Mouse (Mus musculus) layer of hippocampus, adult 18-20 months (tissue): ENCODE results near the gene Zbtb41. TPM values are rescaled to one million over a fixed set of nuclear protein-coding genes. Genes with fewer than 3 reads are reported as not detected.
"Not testable (repeated sequence)": the region's sequence is repeated elsewhere in the genome, so short reads cannot be mapped to it uniquely, and the experiment has no call there.

Source experiments
- DNase-seq, 2 experiments: peaks; one replicate each; pipeline ENCODE4 v3.0.0; 2022; ENCODE audit warnings: low spot score in 2 of 2
- long read RNA-seq: library from polyadenylated mRNA; stranded (forward); transcript quantifications from one replicate; pipeline ENCODE4 v2.0.0, GENCODE M21; 2021
- total RNA-seq, 2 experiments: library from RNA; stranded (reverse); gene quantifications; 2 replicates each; pipeline ENCODE4 v1.2.3; 2021

Gene Zbtb41
- total RNA-seq, result 10 to 100 TPM; 28.3 to 32.5 TPM
- long read RNA-seq, full-length matches to known transcripts, result 3 of 12 reads
- long read RNA-seq, partial matches to known transcripts, result 2 of 12 reads
- long read RNA-seq, other reads (novel, unspliced or antisense), result 7 of 12 reads

DNA sequence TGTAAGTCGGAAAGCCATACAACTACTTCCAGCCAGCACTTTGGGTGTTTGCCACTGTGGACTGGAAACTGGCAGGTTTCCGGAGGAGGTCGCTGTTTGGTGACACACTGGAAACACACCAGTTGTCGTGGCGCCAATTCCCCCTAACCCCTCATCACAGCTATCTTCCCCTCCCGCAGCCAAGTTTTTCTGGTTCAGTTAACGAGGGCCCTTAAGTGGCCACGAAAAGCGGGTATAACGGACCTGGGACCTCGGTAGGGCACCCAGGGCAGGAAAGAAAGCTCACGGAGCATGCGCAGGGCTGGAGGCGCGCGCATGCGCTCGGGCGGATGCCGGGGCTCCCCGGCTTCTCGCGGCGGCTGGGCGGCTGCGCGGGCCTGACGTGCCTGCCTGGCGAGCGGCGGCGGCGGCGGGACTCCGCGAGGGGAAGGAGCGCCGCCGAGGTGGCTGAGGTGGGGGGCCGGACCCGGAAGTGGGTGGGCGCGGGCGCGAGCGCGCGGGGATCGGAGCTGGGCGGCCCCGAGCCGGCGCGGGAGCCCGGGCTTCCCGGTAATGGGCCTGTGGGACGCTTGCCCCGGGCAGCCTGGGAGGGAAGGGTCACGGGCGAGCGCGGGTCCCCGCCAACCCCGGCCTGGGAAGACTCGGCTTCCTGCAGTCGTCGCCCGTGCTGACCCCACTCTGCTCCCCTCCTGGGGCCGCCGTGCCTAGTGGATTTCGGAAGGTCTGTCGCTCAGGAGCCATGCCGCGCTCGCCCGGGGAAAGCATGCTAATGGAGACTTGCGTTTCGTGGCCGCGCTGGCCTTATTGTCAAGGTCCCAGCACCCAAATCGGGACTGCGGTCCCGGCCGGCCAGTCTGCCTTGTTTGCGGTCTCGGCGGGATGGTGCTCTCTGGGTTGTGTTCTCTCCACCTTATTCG, at the start of gene Zbtb41:
Gene Zbtb41, plus strand, starts transcription at position 414 of the 917 bp plus-strand sequence.
- peak; percentile 83 to 92 for DNase-seq

DNA sequence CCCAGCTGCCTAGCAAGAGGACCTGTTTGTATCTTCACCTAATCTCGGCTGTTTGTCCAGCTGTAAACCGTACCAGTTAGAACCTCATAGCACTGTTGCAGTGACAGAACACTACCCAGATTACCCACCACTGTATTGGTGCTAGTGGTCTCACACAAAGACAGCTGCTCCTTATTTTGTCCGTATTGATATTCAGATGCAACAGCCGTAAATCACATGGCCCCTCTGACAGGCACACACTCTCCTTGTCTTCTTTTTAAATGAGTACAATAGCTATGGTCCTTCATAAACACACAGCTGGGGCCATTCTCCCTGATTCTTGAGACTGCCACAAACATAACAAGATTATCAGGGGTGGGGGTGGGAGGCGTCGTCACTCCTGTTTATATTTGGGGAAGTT, 46.2 kb upstream of the Zbtb41 start:
- no peak for DNase-seq

DNA sequence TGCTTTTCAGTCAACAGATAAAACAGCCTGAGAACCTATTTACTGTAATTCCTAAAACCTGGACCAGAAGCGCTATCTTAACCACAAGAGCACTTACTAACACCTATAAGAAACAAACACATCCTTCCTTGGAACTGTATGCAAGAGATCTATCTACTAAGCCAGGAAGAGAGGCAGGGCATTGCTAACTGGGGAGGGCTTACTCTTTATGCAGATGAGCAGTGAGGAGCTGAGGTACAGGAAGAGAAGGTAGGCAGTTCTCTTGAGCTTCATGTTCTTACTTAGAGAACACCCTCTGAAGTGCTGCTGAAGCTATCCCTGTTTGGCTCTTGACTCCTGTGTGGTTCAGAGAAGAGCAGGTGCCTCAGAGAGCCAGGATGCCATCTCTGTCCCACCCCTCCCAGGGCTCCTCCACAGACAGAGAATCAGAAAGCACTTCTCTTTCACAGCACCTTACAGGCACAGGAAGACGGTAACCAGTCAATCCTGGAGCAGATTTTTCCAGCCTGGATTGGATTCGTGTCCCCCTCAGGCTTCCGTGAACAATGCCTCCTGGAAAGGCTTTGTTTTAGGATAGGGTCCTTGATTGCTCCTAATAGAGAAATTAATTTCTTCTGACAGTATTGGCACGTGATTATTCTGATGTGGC, 45.3 kb upstream of the Zbtb41 start, which contains the start of gene Crb1:
Gene Crb1, minus strand, starts transcription at position 463 of the 649 bp plus-strand sequence.
- no peak for DNase-seq

DNA sequence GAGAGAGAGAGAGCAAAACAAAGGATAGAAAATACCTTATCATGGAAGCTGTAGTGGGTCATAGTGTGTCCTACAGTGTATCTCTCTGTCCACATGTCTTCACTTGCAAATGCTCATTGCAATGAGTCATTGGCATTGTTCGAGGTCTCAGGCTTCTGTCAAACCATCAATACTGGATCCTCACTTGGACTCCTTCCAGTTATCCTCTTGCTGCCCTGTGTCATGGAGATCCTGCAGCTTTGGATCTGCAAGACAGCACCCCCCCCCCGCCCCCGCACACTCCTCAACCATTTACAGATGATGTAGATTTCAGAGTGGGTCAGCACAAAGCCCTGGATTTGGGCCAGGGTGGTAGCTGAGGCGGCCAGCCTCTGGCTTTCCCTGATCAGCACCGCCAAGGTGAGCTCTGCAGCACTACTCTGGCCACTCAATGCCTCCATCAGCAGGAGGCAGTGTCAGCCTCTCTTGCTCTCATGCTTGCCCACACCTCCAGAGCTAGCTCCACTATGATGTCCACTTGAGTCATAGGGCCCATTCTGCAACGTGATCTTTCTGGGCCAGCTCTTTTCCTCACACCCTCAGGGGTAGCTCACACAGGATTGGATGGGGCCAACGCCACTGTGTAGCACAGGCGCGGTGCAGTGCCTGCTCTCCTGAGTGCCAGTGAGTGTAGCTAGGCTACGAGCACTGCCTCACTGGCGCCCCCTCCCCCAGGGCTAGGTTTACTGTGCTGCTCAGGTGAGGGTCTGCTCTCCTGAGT, 43.0 kb upstream of the Zbtb41 start:
- DNase-seq, result no peak

DNA sequence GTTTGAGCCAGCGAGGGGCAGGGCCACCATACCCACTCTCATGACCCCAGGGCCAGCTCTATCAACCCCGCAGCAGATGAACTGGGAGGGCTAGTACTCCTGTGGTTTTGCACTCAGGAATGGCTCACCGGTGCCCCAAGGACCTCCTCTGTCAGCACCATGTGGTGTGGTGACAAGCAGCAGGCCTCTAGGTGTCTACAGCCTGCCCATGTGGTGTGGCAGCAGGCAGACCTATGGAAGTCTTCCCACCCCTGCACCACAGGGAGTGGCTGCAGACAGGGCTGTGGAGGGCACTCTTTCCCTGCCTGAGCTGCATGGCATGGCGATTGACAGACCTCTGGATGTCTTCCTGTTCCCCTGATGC, 42.5 kb upstream of the Zbtb41 start:
- no peak for DNase-seq

DNA sequence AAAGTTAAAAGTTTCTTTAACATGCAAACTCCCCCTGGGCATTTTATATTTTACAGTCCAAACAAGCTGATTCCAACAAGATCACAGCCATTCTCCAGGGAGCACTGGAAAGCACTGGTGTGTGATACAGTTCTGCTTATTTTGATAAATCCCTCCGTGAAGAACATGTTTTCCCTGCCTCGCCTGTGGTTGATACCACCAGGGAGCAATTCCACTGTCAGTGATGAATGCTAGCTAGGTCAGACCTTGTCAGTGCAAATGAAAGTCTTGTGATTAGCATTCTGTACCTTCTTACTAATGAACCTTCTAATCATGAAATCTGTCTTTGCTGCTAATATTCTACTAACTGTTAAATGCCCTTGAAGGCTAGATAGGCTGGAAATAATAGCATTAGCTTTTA, 30.3 kb upstream of the Zbtb41 start:
- DNase-seq, result no peak

DNA sequence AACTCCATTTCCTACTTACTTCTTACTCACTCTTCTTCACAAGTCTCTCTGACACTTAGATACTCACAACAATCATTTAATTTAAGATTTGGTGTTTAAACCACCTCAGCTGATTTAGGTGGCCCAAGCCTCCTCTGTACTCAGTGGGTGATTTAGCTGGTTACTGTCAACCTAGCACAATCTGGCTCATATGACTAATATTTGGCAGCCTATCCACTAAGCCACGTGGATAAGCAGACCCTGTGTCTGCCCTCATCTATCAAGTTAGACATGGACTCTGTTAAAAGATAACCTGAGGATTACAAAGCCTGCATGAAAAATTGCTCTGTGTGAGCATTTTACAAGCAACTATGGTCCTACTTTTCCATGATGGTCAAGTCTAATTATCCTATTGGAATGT, 25.5 kb upstream of the Zbtb41 start:
- no peak for DNase-seq

DNA sequence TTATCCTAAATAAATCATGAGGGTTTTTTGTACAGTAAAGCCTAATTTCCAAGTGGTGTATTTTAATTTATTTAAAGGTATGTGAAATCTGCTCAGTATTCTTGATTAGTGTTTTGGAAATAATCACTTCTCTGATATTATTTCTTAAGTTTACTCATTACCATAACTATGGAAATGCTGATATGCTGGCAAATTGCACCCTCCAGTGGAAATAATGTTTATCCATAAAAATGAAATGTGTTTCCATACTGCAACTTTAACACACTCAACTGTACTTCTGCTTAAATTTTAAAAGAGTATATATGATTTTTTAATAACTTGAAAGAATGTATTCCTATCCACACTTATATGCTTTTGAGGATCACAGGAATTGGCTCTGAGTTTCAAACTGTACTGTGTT, 16.3 kb upstream of the Zbtb41 start:
- no peak for DNase-seq

DNA sequence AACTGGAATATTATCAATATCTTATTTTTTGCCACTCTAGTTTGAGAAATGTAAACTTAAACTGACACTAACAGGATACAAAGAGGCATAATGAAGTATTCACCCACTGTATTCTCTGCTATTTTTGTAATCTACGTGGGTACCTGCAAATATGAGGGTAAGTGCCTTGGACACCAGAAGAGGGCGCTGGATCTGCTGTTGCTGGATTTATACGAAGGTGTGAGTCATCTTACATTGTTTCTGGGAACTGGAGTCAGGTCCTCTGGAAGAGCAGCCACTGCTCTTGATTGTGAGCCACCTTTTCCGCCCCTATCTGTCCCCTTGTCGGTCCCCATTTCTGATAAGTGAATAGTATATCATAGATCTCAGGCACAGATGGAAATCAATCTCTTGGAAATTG, 14.4 kb upstream of the Zbtb41 start:
- no peak for DNase-seq

DNA sequence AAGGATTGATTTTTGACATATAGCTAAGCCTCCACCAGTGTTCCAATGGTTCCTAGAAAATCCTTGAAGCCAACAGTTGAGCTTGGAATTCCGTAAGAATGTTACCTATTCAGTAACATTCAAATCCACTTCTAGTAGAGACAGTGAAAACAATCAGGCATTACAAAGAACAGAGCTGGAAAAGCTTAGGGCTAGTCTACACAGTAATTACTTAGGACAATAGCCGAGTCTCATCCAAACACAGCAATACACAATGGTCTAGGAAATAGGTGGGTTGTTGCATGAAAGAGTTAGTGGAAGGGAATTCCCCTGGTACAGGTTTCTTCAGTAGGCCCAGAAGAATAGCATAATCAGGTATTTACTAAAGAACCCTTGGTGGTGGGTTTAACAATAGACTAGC, 9.7 kb upstream of the Zbtb41 start:
- not testable (repeated sequence) for DNase-seq

DNA sequence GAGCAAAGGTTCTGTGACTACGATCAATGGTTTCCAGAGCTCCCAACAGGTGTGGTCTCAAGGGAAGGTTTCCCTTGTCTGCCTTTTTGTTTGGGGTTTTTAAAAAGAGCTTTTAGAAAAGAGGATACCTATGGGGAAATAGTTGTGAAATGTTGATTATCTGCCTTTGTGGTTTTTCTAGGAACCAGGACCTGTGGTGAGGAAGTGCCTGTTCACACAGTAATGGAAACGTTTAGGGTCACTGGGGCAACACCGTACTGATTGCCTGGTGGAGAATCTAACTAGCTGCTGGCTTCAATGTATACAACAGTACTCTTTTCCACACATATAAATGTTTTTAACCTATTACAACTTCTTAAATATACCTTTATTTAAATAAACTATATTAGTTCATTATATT, 8.6 kb upstream of the Zbtb41 start:
- no peak for DNase-seq

DNA sequence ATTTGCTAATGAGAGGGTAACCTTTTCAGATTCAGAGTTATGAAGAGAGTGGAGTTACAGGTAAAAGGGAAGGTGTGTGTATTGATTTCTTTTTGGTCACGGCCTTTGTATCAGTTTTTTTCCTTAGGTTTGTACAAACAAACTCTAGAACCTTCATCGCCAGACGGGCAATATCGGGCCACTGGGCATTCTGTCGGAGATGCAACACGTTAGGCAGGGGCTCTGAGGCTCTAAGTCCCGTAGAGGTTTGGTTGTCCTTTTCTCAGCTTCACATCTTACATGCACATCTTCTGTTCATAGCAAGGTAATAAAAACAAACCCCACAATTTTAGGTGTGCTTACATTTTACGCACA, 590 bp upstream of the Zbtb41 start:
- no peak for DNase-seq

DNA sequence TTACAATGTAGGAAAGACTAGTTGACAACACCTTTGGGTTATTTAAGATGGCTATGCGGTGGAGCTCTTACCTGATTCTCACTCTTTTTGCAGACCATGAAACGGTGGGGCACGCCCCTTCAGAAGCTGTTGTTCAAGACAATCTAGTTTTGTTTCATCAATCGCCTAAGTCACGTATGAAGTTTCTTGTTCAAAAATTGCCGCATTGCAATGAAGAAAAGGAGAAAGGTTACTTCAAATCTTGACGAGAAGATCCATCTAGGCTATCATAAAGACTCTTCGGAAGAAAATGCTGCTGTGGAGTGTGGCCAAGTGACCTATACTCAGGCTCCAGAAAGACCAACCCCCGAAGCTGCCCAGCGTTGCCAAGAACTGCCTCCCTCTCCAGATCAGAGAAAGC, 853 bp downstream of the Zbtb41 start:
- DNase-seq, result peak in 1 of 2 experiments; percentile 20

DNA sequence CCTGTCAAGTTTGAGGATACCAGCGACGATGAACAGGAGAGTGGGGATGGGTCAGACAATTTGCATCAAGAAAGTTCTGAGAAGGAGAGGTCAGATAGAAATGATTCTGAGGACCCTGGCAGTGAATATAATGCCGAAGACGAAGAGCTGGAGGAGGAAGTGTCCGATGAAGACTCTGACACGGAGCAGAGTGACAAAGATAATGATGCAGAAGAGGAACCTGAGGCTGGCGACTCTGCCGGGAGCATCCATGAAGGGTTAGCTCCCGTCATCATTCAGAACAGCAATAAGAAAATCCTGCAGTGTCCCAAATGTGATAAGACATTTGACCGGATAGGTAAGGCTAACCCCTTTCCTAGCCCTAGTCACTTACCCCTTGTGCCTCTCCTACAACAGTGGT, 1.8 kb downstream of the Zbtb41 start:
- no peak for DNase-seq

DNA sequence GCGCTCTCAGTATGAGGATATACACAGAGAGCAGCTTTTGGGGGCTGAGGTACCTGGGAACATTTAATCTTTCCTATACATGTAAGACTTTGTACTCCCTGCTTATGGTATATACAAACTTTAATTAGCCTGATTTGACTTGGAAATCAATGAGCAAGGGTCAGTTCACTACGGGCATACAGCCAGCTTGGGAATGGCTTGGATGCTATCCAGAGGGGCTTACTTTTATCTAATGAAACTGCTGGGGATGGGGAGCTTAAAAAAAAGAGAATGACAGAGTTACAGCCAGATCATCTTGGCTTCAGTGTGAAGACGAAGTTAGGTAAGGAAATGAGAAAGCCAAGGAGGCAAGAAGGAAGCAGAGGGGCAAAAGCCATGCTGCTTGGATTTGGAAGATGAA, 2.9 kb downstream of the Zbtb41 start:
- no peak for DNase-seq

DNA sequence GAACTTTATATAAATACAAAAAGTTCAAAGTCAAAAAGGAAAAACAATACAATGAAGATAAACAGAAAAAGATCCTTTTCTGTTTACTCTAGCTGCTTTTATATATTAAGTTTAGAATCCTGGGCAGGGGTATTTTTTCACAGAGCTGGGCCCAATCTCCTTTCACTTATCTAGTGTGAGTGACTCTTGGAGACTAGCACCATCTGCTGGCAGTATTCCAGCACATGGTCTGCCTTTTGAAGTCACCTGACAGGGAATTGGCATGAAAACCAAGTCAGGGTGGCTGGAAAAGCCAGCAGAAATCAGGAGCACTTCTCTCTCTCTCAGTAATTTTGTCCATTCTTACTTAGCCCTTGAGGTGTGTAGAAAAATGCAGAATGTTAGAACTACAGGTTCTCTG, 16.3 kb downstream of the Zbtb41 start:
- DNase-seq, result peak in 1 of 2 experiments; percentile 22

DNA sequence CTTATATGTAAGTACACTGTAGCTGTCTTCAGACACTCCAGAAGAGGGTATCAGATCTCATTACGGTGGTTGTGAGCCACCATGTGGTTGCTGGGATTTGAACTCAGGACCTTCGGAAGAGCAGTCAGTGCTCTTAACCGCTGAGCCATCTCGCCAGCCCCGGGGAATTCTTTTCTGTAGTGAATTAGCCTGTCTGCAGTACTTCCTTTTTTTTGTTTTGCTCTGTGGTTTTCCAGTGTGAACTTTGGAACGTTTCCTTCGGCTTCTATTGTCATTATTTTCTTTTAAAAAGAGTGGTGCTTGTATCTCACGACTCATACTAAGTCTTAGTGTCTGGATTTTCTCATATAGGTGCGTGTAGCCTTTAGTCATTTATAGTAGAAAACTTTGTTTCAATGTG, 21.0 kb downstream of the Zbtb41 start:
- not testable (repeated sequence) for DNase-seq

DNA sequence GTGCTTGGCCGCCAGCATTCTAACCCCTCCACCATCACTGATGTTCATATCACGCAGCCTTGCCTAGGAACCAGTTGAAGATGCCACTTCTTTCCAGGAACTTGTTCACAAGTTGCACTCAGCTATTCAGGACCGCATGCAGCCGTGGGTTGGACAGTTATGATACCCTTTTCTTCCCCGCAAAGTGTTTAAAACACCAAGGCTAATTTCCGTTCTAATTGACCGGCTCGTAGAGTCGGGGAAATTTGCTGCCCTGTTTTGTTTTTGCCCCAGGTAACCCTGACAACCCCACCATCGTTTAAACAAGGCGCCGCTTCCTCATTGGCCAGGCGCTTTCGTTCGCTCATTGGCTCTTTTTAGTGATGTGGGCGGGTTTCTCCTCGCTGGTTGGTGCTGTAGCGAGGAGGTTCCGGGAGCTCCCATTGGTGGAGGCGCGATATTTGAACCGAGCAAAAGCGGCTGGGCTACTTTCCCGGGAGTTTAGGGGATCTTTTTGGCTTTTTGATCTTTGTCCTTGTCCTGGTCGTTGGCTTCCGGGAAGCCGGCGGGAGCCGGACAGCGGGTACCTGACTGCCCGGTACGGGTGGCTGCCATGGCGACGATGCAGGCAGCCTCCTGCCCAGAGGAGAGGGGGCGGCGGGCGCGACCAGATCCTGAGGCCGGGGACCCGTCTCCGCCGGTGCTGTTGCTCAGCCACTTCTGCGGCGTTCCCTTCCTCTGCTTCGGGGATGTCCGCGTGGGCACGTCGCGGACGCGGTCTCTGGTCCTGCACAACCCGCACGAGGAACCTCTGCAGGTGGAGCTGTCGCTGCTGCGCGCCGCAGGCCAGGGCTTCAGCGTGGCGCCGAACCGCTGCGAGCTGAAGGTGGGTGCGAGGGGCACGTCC, 32.5 kb downstream of the Zbtb41 start, which contains the start of gene Aspm:
Gene Aspm, plus strand, starts transcription at position 433 of the 886 bp plus-strand sequence.
- peak; percentile 76 to 91 for DNase-seq

DNA sequence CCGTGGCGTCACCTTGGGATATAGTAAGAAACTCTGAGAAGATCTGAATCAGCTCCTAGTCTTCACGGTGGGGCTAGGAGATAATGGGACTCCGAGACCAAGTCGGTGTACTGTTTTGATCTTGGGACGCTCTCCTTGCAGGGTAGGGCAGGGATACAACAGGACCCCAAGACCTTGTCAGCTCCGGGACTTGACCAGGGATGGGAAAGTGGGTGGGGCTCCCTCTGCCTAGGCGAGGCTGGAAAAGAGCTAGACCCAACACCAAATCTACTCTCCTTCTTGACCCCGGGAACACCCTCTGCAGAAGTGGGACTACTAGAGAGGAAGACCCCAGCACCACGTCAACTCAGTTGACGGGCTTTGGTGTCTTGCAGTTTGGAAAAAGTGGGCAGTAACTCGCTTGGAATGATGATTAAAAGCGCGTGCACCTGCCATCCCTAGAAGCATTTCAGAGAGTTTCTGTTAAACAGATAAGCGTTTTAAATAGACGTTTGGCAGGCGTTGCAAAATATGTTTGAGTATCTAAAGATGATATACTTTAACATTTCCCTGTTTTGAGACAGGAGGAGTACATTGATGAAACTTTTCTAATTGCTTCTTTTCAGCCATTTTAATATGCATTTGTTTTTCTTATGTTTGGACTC, 33.3 kb downstream of the Zbtb41 start:
- no peak for DNase-seq

DNA sequence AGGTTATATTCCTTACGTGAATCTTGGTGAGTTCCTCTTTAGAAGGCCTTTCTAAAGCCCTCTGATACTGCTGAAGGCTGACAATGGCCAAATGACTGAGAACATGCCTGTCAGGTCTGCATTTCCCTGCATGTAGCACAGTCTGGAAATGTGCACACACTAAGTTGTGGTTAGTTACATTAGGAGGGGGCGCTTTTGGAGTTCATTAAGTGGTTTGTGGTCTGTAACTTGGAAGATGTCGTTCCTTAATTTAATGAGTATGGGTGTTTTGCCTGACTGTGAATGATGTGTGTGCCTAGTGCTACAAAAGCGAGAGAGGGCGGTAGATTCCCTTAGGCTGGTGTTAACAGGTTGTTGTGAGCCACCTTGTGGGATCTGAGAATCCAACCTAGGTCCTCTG, 38.7 kb downstream of the Zbtb41 start:
- DNase-seq, result no peak
